Mouse (Mus musculus): Measurements from ENCODE around the gene Rbfox1. TPM values are rescaled to one million over a fixed set of nuclear protein-coding genes. Genes with fewer than 3 reads are reported as not detected.

Gene Rbfox1
- total and polyA plus RNA-seq, 3 experiments, result not detected

- no peaks in the 10 kb centered on the region for H3K27me3 ChIP-seq (ENCODE audit: control insufficient read depth in 1 of 2, insufficient read depth in 2 of 2, low read length in 2 of 2)
- H3K4me3 ChIP-seq (ENCODE audit: control insufficient read depth in 1 of 2, insufficient read depth in 1 of 2, low read depth in 2 of 2, low read length in 2 of 2), result no peak overlapping the region
- no peaks in the 10 kb centered on the region for H3K36me3 ChIP-seq (ENCODE audit: control insufficient read depth in 1 of 2, insufficient read depth in 2 of 2, low read length in 2 of 2)
- H3K27ac ChIP-seq (ENCODE audit: control insufficient read depth, low read depth, low read length), result no peak overlapping the region
- no peaks in the 10 kb centered on the region for H3K4me1 ChIP-seq (ENCODE audit: control insufficient read depth in 1 of 2, insufficient read depth in 2 of 2, low read length in 2 of 2)
- DNase-seq (ENCODE audit: low read depth, low spot score), result no peak
- no peaks in the 10 kb centered on the region for H3K9me3 ChIP-seq (replicated peaks; ENCODE audit: insufficient read depth, low read length)
- H3K9ac ChIP-seq (ENCODE audit: control insufficient read depth, low read depth, low read length, poor library complexity, severe bottlenecking), result no peak overlapping the region
- no peak for TF ChIP-seq USF2 (IDR thresholded peaks at IDR 0.05; ENCODE audit: borderline replicate concordance in 1 of 2, insufficient read depth in 1 of 2, low read depth in 1 of 2, low read length in 2 of 2)
- no peak for TF ChIP-seq ELF1 (IDR thresholded peaks at IDR 0.05; ENCODE audit: low read depth, low read length)
- no peak for TF ChIP-seq POLR2AphosphoS5 (IDR thresholded peaks at IDR 0.05; ENCODE audit: borderline replicate concordance, low read depth, low read length)
- no peak for TF ChIP-seq MXI1 (IDR thresholded peaks at IDR 0.05; ENCODE audit: low read depth, low read length)
- TF ChIP-seq GATA1 (IDR thresholded peaks at IDR 0.05; ENCODE audit: low read depth, low read length), result no peak
- no peak for TF ChIP-seq CHD1 (IDR thresholded peaks at IDR 0.05; ENCODE audit: low read depth, low read length)
- no peak for TF ChIP-seq MYB (IDR thresholded peaks at IDR 0.05; ENCODE audit: low read depth, low read length)
- no peak for TF ChIP-seq MAZ (IDR thresholded peaks at IDR 0.05; ENCODE audit: low read depth, low read length)
- no peak for TF ChIP-seq ETS1 (IDR thresholded peaks at IDR 0.05; ENCODE audit: low read depth, low read length)
- no peak for TF ChIP-seq MAX (IDR thresholded peaks at IDR 0.05; ENCODE audit: low read length)
- no peak for TF ChIP-seq ZC3H11A (IDR thresholded peaks at IDR 0.05; ENCODE audit: low read depth, low read length)
- TF ChIP-seq MEF2A (IDR thresholded peaks at IDR 0.05; ENCODE audit: extremely low read depth, insufficient replicate concordance, low read depth, low read length, poor library complexity, severe bottlenecking), result no peak
- no peak for TF ChIP-seq POLR2A (IDR thresholded peaks at IDR 0.05; ENCODE audit: control insufficient read depth in 1 of 2, insufficient read depth in 1 of 2, low read depth in 1 of 2, low read length in 2 of 2, poor library complexity in 1 of 2)
- no peak for TF ChIP-seq TAL1 (IDR thresholded peaks at IDR 0.05; ENCODE audit: low read length)
- TF ChIP-seq TBP (IDR thresholded peaks at IDR 0.05; ENCODE audit: low read depth, low read length), result no peak
- no peak for TF ChIP-seq SIN3A (IDR thresholded peaks at IDR 0.05; ENCODE audit: low read length)
- TF ChIP-seq RCOR1 (IDR thresholded peaks at IDR 0.05; ENCODE audit: low read depth, low read length), result no peak
- TF ChIP-seq GABPA (IDR thresholded peaks at IDR 0.05; ENCODE audit: low read depth, low read length), result no peak
- TF ChIP-seq TCF12 (IDR thresholded peaks at IDR 0.05; ENCODE audit: low read depth, low read length), result no peak
- TF ChIP-seq CTCF (IDR thresholded peaks at IDR 0.05 in 2 of 3, conservative IDR thresholded peaks at IDR 0.05 in 1 of 3; ENCODE audit: control insufficient read depth in 1 of 3, insufficient read depth in 1 of 3, low read depth in 2 of 3, low read length in 3 of 3, poor library complexity in 1 of 3, severe bottlenecking in 1 of 3), result no peak
- no peaks in the 10 kb centered on the region for H3K79me2 ChIP-seq (ENCODE audit: control insufficient read depth, insufficient read depth, low read length, poor library complexity)
Observed at GRCm38 (mm10) chr16:6704847-6705246, 819.7 kb downstream of the Rbfox1 start.

GRCm38 (mm10) chr16:6712341-6712740 is 827.2 kb downstream of the Rbfox1 start:
- no peaks in the 10 kb centered on the region for H3K9me3 ChIP-seq (replicated peaks; ENCODE audit: insufficient read depth, low read length)
- H3K4me1 ChIP-seq (ENCODE audit: control insufficient read depth in 1 of 2, insufficient read depth in 2 of 2, low read length in 2 of 2), result no peaks in the 10 kb centered on the region
- no peaks in the 10 kb centered on the region for H3K79me2 ChIP-seq (ENCODE audit: control insufficient read depth, insufficient read depth, low read length, poor library complexity)
- no peak for DNase-seq (ENCODE audit: low read depth, low spot score)
- TF ChIP-seq GABPA (IDR thresholded peaks at IDR 0.05; ENCODE audit: low read depth, low read length), result no peak
- TF ChIP-seq MAX (IDR thresholded peaks at IDR 0.05; ENCODE audit: low read length), result no peak
- no peak for TF ChIP-seq ETS1 (IDR thresholded peaks at IDR 0.05; ENCODE audit: low read depth, low read length)
- no peak for TF ChIP-seq CTCF (IDR thresholded peaks at IDR 0.05 in 2 of 3, conservative IDR thresholded peaks at IDR 0.05 in 1 of 3; ENCODE audit: control insufficient read depth in 1 of 3, insufficient read depth in 1 of 3, low read depth in 2 of 3, low read length in 3 of 3, poor library complexity in 1 of 3, severe bottlenecking in 1 of 3)
- TF ChIP-seq HCFC1 (IDR thresholded peaks at IDR 0.05; ENCODE audit: low read depth, low read length), result no peak
- no peak for TF ChIP-seq POLR2AphosphoS5 (IDR thresholded peaks at IDR 0.05; ENCODE audit: borderline replicate concordance, low read depth, low read length)
- TF ChIP-seq EP300 (IDR thresholded peaks at IDR 0.05; ENCODE audit: low read depth in 1 of 2, low read length in 2 of 2), result no peak
- TF ChIP-seq MXI1 (IDR thresholded peaks at IDR 0.05; ENCODE audit: low read depth, low read length), result no peak
- TF ChIP-seq CHD1 (IDR thresholded peaks at IDR 0.05; ENCODE audit: low read depth, low read length), result no peak
- TF ChIP-seq ZNF384 (IDR thresholded peaks at IDR 0.05; ENCODE audit: low read depth, low read length), result no peak
- TF ChIP-seq USF2 (IDR thresholded peaks at IDR 0.05; ENCODE audit: borderline replicate concordance in 1 of 2, insufficient read depth in 1 of 2, low read depth in 1 of 2, low read length in 2 of 2), result no peak
- TF ChIP-seq NELFE (IDR thresholded peaks at IDR 0.05; ENCODE audit: low read depth, low read length), result no peak
- no peaks in the 10 kb centered on the region for H3K36me3 ChIP-seq (ENCODE audit: control insufficient read depth in 1 of 2, insufficient read depth in 2 of 2, low read length in 2 of 2)
- no peaks in the 10 kb centered on the region for H3K27me3 ChIP-seq (ENCODE audit: control insufficient read depth in 1 of 2, insufficient read depth in 2 of 2, low read length in 2 of 2)
- H3K9ac ChIP-seq (ENCODE audit: control insufficient read depth, low read depth, low read length, poor library complexity, severe bottlenecking), result no peak overlapping the region
- no peak overlapping the region for H3K27ac ChIP-seq (ENCODE audit: control insufficient read depth, low read depth, low read length)
- no peak overlapping the region for H3K4me3 ChIP-seq (ENCODE audit: control insufficient read depth in 1 of 2, insufficient read depth in 1 of 2, low read depth in 2 of 2, low read length in 2 of 2)
